In the genomic region with DNA sequence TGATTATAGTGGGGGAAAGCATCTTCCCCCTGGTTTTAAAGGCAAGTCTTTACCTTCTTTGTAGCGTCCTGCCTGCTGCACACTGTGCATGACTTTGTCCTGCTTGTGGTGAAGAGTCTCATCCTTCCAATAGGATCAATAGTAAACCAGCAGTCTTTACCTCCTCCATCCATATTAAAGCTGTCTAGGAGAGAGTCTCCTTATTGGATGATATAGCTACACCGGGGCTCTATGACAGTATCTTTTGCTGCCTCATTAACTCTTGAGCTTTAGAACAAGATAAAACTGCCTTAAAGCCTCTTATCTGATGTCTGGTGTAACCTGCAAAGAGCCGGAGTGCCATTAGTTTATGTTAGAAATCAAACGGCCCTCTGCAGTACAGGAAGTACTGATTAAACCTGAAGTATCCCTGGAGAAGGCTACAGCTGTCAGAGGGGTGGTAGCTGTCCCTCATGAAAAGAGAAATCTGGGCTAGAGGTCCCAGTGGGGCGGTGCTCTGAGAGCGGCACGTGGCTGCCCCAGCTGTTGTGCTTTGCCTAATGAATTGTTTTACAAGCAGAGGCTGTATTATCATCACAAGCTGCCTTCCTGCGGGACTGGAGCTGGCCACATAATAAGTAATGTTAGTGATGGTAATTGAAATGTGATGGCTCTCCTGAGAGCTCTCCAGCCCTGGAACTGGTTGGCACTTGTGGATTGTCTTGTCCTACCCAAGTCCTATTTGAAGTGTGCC, we compare ENCODE assay signal across 9 mouse cellular contexts. TPM values are rescaled to one million over a fixed set of nuclear protein-coding genes. Genes with fewer than 3 reads are reported as not detected.
A peak's percentile ranks its signal among the peaks of the same experiment; 100 is the strongest.
DNase-seq lines count a peak whose midpoint lies in the region; ATAC-seq and TF ChIP-seq lines count a peak whose summit lies in the region.
"Had no signal": no experiment of that assay in that cellular context is flagged by ENCODE, and none has a peak within 500 bp of the region (broad histone marks: within the 10 kb centered on the region; RNA-seq: fewer than 3 reads in every experiment).

No protein-coding gene starts in this region.

- no peak for TF ChIP-seq RAD21 in MEL (IDR thresholded peaks at IDR 0.05; ENCODE audit: low read depth, low read length)

- H3K4me3 ChIP-seq in MEL (ENCODE audit: control insufficient read depth in 1 of 2, insufficient read depth in 1 of 2, low read depth in 2 of 2, low read length in 2 of 2) = no peak overlapping the region
- H3K4me3 ChIP-seq in limb, embryonic 11.5 days (ENCODE audit: low read depth, low read length) = no peak overlapping the region
- H3K4me3 ChIP-seq: heart, embryonic 15.5 days had no signal

- ATAC-seq in limb, embryonic 11.5 days (ENCODE audit: insufficient number of reproducible peaks, low FRiP score, low TSS enrichment, low read depth) = no peak
- no peak for ATAC-seq in frontal cortex, adult (ENCODE audit: low TSS enrichment)

- H3K9me3 ChIP-seq in MEL (replicated peaks; ENCODE audit: insufficient read depth, low read length) = no peaks in the 10 kb centered on the region
- no peaks in the 10 kb centered on the region for H3K9me3 ChIP-seq in limb, embryonic 11.5 days (ENCODE audit: control insufficient read depth, low read length)
- H3K9me3 ChIP-seq: heart, embryonic 15.5 days had no signal

- no peak overlapping the region for H3K9ac ChIP-seq in MEL (ENCODE audit: control insufficient read depth, low read depth, low read length, poor library complexity, severe bottlenecking)
- H3K9ac ChIP-seq in limb, embryonic 11.5 days (ENCODE audit: low read length) = no peak overlapping the region
- H3K9ac ChIP-seq: heart, embryonic 15.5 days had no signal

- no peak overlapping the region for H3K27ac ChIP-seq in MEL (ENCODE audit: control insufficient read depth, low read depth, low read length)
- H3K27ac ChIP-seq in limb, embryonic 11.5 days (replicated peaks; ENCODE audit: low read depth, low read length) = no peak overlapping the region
- H3K27ac ChIP-seq: heart, embryonic 15.5 days had no signal

- no peak for TF ChIP-seq CTCF in MEL (IDR thresholded peaks at IDR 0.05 in 2 of 3, conservative IDR thresholded peaks at IDR 0.05 in 1 of 3; ENCODE audit: control insufficient read depth in 1 of 3, insufficient read depth in 1 of 3, low read depth in 2 of 3, low read length in 3 of 3, poor library complexity in 1 of 3, severe bottlenecking in 1 of 3)

- TF ChIP-seq EP300 in MEL (IDR thresholded peaks at IDR 0.05; ENCODE audit: low read depth in 1 of 2, low read length in 2 of 2) = no peak

- WGBS in limb, embryonic 11.5 days = 13% methylated on average over 8 of the region's 8 CpGs

- no peaks in the 10 kb centered on the region for H3K79me2 ChIP-seq in MEL (ENCODE audit: control insufficient read depth, insufficient read depth, low read length, poor library complexity)

- H3K36me3 ChIP-seq in MEL (ENCODE audit: control insufficient read depth in 1 of 2, insufficient read depth in 2 of 2, low read length in 2 of 2) = peaks cover 0 to 5% of the 10 kb centered on the region in 2 experiments; a peak in 3 of 4 replicates
- H3K36me3 ChIP-seq in limb, embryonic 11.5 days (ENCODE audit: control insufficient read depth, insufficient read depth, low read length) = no peaks in the 10 kb centered on the region
- H3K36me3 ChIP-seq: heart, embryonic 15.5 days had no signal

- DNase-seq in MEL (ENCODE audit: low read depth, low spot score) = no peak
- DNase-seq in embryo, embryonic 11 days = peak; percentile 71
- DNase-seq in heart, postnatal 4 days = peak; percentile 38
- peak; percentile 34 for DNase-seq in limb, embryonic 11.5 days (ENCODE audit: low spot score)
- peak; percentile 87 for DNase-seq in retina, postnatal 1 day
- no peak for DNase-seq in urinary bladder, postnatal 25 days (ENCODE audit: low spot score)
- DNase-seq in cerebellum, postnatal 4 days (ENCODE audit: low spot score in 2 of 2) = no peak

- no peaks in the 10 kb centered on the region for H3K27me3 ChIP-seq in MEL (ENCODE audit: control insufficient read depth in 1 of 2, insufficient read depth in 2 of 2, low read length in 2 of 2)
- H3K27me3 ChIP-seq in limb, embryonic 11.5 days (ENCODE audit: control insufficient read depth, insufficient read depth, low read length) = no peaks in the 10 kb centered on the region
- H3K27me3 ChIP-seq: heart, embryonic 15.5 days had no signal

- TF ChIP-seq POLR2A in MEL (IDR thresholded peaks at IDR 0.05; ENCODE audit: control insufficient read depth in 1 of 2, insufficient read depth in 1 of 2, low read depth in 1 of 2, low read length in 2 of 2, poor library complexity in 1 of 2) = no peak

- no peak overlapping the region for H3K4me2 ChIP-seq in limb, embryonic 11.5 days (ENCODE audit: low read depth, severe bottlenecking)
- H3K4me2 ChIP-seq: heart, embryonic 15.5 days had no signal

- no peaks in the 10 kb centered on the region for H3K4me1 ChIP-seq in MEL (ENCODE audit: control insufficient read depth in 1 of 2, insufficient read depth in 2 of 2, low read length in 2 of 2)
- H3K4me1 ChIP-seq in limb, embryonic 11.5 days (ENCODE audit: control insufficient read depth, insufficient read depth, low read length) = peaks cover 7% of the 10 kb centered on the region

TF ChIP-seq in MEL, 35 proteins besides CTCF, POLR2A, EP300 and RAD21:
- no peak for TF ChIP-seq MAFK (IDR thresholded peaks at IDR 0.05; ENCODE audit: borderline replicate concordance, low read depth, low read length)
- peak; percentile 37; the same call in 1 of the 2 replicates for TF ChIP-seq GATA1 (IDR thresholded peaks at IDR 0.05; ENCODE audit: low read depth, low read length)

RNA-seq across cellular contexts. Expression of gene Lin52, which starts 36.3 kb away (rescaled TPM):
- total RNA-seq in MEL (2012; rRNA removed) = 4.9 and 6.7 TPM in 2 replicates
- polyA plus RNA-seq in MEL (2012; ENCODE audit: insufficient read depth in 1 of 2, insufficient read length in 2 of 2, low read depth in 1 of 2, low replicate concordance in 2 of 2, missing spikeins in 1 of 2) = 1 to 10 TPM in 1 of 2 experiments, not detected in 1; 7.7 TPM
- total RNA-seq in heart, postnatal 4 days (2021) = 1 to 10 TPM; 7.2 to 7.9 TPM
- 30.6 and 35.6 TPM in 2 replicates for polyA plus RNA-seq in limb, embryonic 11.5 days (2014; fragmentation: Nextera tagmentation; extraction: Ambion mirVana)

RNA-seq across cellular contexts. Expression of gene Aldh6a1, which starts 36.7 kb away (rescaled TPM):
- 1.0 and 1.4 TPM in 2 replicates for total RNA-seq in MEL (2012; rRNA removed)
- polyA plus RNA-seq in MEL (2012; ENCODE audit: insufficient read depth in 1 of 2, insufficient read length in 2 of 2, low read depth in 1 of 2, low replicate concordance in 2 of 2, missing spikeins in 1 of 2) = 1 to 10 TPM in 1 of 2 experiments, not detected in 1; 2.9 TPM
- 10 to 100 TPM; 44.4 to 46.2 TPM for total RNA-seq in heart, postnatal 4 days (2021)
- polyA plus RNA-seq in limb, embryonic 11.5 days (2014; fragmentation: Nextera tagmentation; extraction: Ambion mirVana) = 23.6 and 24.0 TPM in 2 replicates

Comparison
In these comparisons a context has a peak if more than half of its experiments do, and no peak if none do; other contexts are left out.
1. DNase-seq: peak in embryo, embryonic 11 days (single experiment), heart, postnatal 4 days (single experiment), limb, embryonic 11.5 days (single experiment) and retina, postnatal 1 day (single experiment); none in MEL (single experiment), urinary bladder, postnatal 25 days (single experiment) and cerebellum, postnatal 4 days (0 of 2).
2. RNA of gene Aldh6a1, which starts 36.7 kb away (total RNA-seq): 44.4 to 46.2 TPM in heart, postnatal 4 days; 1.0 to 1.4 TPM in MEL; every median in the first group is over 10 times any median in the second.